Mouse (Mus musculus) heart, embryonic 16.5 days (tissue): ENCODE measurements around the gene Mrpl47. TPM values are rescaled to one million over a fixed set of nuclear protein-coding genes. Genes with fewer than 3 reads are reported as not detected.

ENCODE experiments used
- ATAC-seq: fragments of 200-750 bp; cut with Nextera tagmentation; replicated peaks from 2 replicates; pipeline ENCODE4 v1.8.0; 2017; ENCODE audit warnings: moderate number of reproducible peaks; ENCODE audit not compliant: insufficient read depth, low FRiP score; ENCODE audit errors: extremely low read depth
- H3K27ac ChIP-seq: fragments of 300-500 bp; sonication (generic); 2 replicates; pipeline ENCODE4 v1.5.1; 2014; ENCODE audit warnings: mild to moderate bottlenecking, low read length, control low read depth, moderate library complexity
- H3K27me3 ChIP-seq: fragments of 300-500 bp; sonication (generic); 2 replicates; pipeline ENCODE4 v1.6.1; 2014; ENCODE audit warnings: low read length, mixed read lengths; ENCODE audit not compliant: control insufficient read depth, insufficient read depth
- H3K36me3 ChIP-seq: fragments of 300-500 bp; sonication (generic); 2 replicates; pipeline ENCODE4 v1.6.1; 2014; ENCODE audit not compliant: control insufficient read depth, insufficient read depth
- H3K4me1 ChIP-seq: fragments of 300-500 bp; sonication (generic); 2 replicates; pipeline ENCODE4 v1.6.1; 2014; ENCODE audit warnings: low read length, mixed read lengths; ENCODE audit not compliant: control insufficient read depth, insufficient read depth
- H3K4me2 ChIP-seq: fragments of 300-500 bp; sonication (generic); 2 replicates; pipeline ENCODE4 v1.6.1; 2014; ENCODE audit warnings: low read depth, mild to moderate bottlenecking, control low read depth, low read length
- H3K4me3 ChIP-seq: fragments of 300-500 bp; sonication (generic); 2 replicates; pipeline ENCODE4 v1.5.1; 2014; ENCODE audit warnings: mild to moderate bottlenecking, control low read depth, low read length
- H3K9ac ChIP-seq: fragments of 300-500 bp; sonication (generic); 2 replicates; pipeline ENCODE4 v1.6.1; 2014; ENCODE audit warnings: low read length, control low read depth
- H3K9me3 ChIP-seq: fragments of 300-500 bp; sonication (generic); replicated peaks from 2 replicates; pipeline ENCODE4 v1.6.1; 2016; ENCODE audit warnings: low read length; ENCODE audit not compliant: control insufficient read depth
- whole genome bisulfite sequencing: fragments of 180-500 bp; shearing (Covaris S2); extraction: QIAGEN DNeasy Blood & Tissue Kit; methylation state at CpG from one replicate; pipeline ENCODE4 v1.1.7; 2014; 5-methylcytosine and 5-hydroxymethylcytosine counted together
- polyA plus RNA-seq: library from polyadenylated mRNA; unstranded; fragments of >200 nt; fragmentation: Nextera tagmentation; extraction: Ambion mirVana; gene quantifications from 2 replicates; pipeline ENCODE4 v1.2.1, GENCODE M21; 2015

Gene Mrpl47
- polyA plus RNA-seq, 1 experiment from 2014 or later: 34.0 TPM

GRCm38 (mm10) chr3:32684631-32685030, 52.8 kb downstream of the Mrpl47 start:
- Histone ChIP-seq H3K9ac (no peak overlapping the region), H3K9me3 (no peaks in the 10 kb centered on the region), H3K4me2 (no peak overlapping the region), H3K27ac (no peak overlapping the region), H3K36me3 (no peaks in the 10 kb centered on the region), H3K4me3 (no peak overlapping the region), H3K27me3 (no peaks in the 10 kb centered on the region), H3K4me1 (no peaks in the 10 kb centered on the region)
- ATAC-seq: no peak
- 48% methylated on average over 3 of the region's 3 CpGs for WGBS

GRCm38 (mm10) chr3:32682910-32683531, 54.4 kb downstream of the Mrpl47 start:
- WGBS: 53% methylated on average over 11 of the region's 12 CpGs
- no peak for ATAC-seq

GRCm38 (mm10) chr3:32676393-32676792, 61.0 kb downstream of the Mrpl47 start:
- 71% methylated on average over 6 of the region's 6 CpGs for WGBS
- H3K27ac ChIP-seq: no peak overlapping the region
- no peak overlapping the region for H3K4me3 ChIP-seq
- no peak for ATAC-seq
- no peak overlapping the region for H3K4me2 ChIP-seq
- no peaks in the 10 kb centered on the region for H3K9me3 ChIP-seq
- H3K27me3 ChIP-seq: no peaks in the 10 kb centered on the region
- no peak overlapping the region for H3K9ac ChIP-seq
- no peaks in the 10 kb centered on the region for H3K36me3 ChIP-seq
- no peaks in the 10 kb centered on the region for H3K4me1 ChIP-seq

More at GRCm38 (mm10) chr3:32682910-32683531, 54.4 kb downstream of the Mrpl47 start:
- Histone ChIP-seq H3K4me3 (no peak overlapping the region), H3K36me3 (no peaks in the 10 kb centered on the region), H3K4me2 (no peak overlapping the region), H3K27ac (no peak overlapping the region), H3K9me3 (no peaks in the 10 kb centered on the region), H3K9ac (no peak overlapping the region), H3K4me1 (no peaks in the 10 kb centered on the region), H3K27me3 (no peaks in the 10 kb centered on the region)

Other genes starting within 250 kb of the Mrpl47 start
- gene Kcnmb3, start 245.4 kb downstream of the Mrpl47 start, polyA plus RNA-seq: 0.11 TPM in 1 of 2 replicates, not detected in the other
- gene Zfp639, start 227.3 kb downstream of the Mrpl47 start, polyA plus RNA-seq: 26.7 and 31.1 TPM in 2 replicates
- gene Mfn1, start 208.1 kb downstream of the Mrpl47 start, polyA plus RNA-seq: 90.8 and 92.9 TPM in 2 replicates
- 56.3 and 61.0 TPM in 2 replicates for gene Gnb4, start 121.0 kb downstream of the Mrpl47 start, polyA plus RNA-seq
- 91.7 and 96.9 TPM in 2 replicates for gene Actl6a, start 31.3 kb downstream of the Mrpl47 start, polyA plus RNA-seq
- 621 and 623 TPM in 2 replicates for gene Ndufb5, start 615 bp downstream of the Mrpl47 start, polyA plus RNA-seq
- 58.1 and 63.2 TPM in 2 replicates for gene Usp13, start 79.9 kb upstream of the Mrpl47 start, polyA plus RNA-seq